Mouse (Mus musculus) layer of hippocampus, postnatal 10 days (tissue): ENCODE measurements around the gene Pstpip1. TPM values are rescaled to one million over a fixed set of nuclear protein-coding genes. Genes with fewer than 3 reads are reported as not detected.

Experiments used
- DNase-seq, 2 experiments: peaks; one replicate each; pipeline ENCODE4 v3.0.0; 2021; ENCODE audit warnings: low spot score in 2 of 2
- long read RNA-seq: library from polyadenylated mRNA; stranded (forward); transcript quantifications from one replicate; pipeline ENCODE4 v2.0.0, GENCODE M21; 2023
- total RNA-seq, 2 experiments: library from RNA; stranded (reverse); gene quantifications; 2 replicates each; pipeline ENCODE4 v1.2.3; 2021

Pstpip1 gene
- 1 to 10 TPM; 2.1 to 2.9 TPM for total RNA-seq
- long read RNA-seq, partial matches to known transcripts, result 2 of 6 reads
- long read RNA-seq, other reads (novel, unspliced or antisense), result 2 of 6 reads

- peak; percentile 80 to 81 for DNase-seq
Observed at GRCm38 (mm10) chr9:56089778-56090520, at the start of gene Pstpip1. Gene Pstpip1 (plus strand): TSS chr9:56089962.

- peak; percentile 95 to 98 for DNase-seq
Observed at GRCm38 (mm10) chr9:56041372-56042180, 48.2 kb upstream of the Pstpip1 start, which contains the start of gene Rcn2. Gene Rcn2 (plus strand): TSS chr9:56041845.

- no peak for DNase-seq
Observed at GRCm38 (mm10) chr9:56042181-56042621, 47.6 kb upstream of the Pstpip1 start.

- no peak for DNase-seq
Observed at GRCm38 (mm10) chr9:56053796-56054195, 36.0 kb upstream of the Pstpip1 start.

- no peak for DNase-seq
Observed at GRCm38 (mm10) chr9:56056147-56056546, 33.6 kb upstream of the Pstpip1 start.

GRCm38 (mm10) chr9:56062336-56062735 lies 27.4 kb upstream of the Pstpip1 start:
- DNase-seq, result no peak

- DNase-seq, result no peak
Observed at GRCm38 (mm10) chr9:56065011-56065410, 24.8 kb upstream of the Pstpip1 start.

- DNase-seq, result no peak
Observed at GRCm38 (mm10) chr9:56067964-56068363, 21.8 kb upstream of the Pstpip1 start.

- DNase-seq, result no peak
Observed at GRCm38 (mm10) chr9:56068630-56069029, 21.1 kb upstream of the Pstpip1 start.

GRCm38 (mm10) chr9:56072861-56073260 lies 16.9 kb upstream of the Pstpip1 start:
- DNase-seq, result no peak

GRCm38 (mm10) chr9:56074863-56075262 lies 14.9 kb upstream of the Pstpip1 start:
- DNase-seq, result peak in 1 of 2 experiments; percentile 32

- peak; percentile 61 to 66 for DNase-seq
Observed at GRCm38 (mm10) chr9:56075264-56075663, 14.5 kb upstream of the Pstpip1 start.

GRCm38 (mm10) chr9:56075901-56076620 lies 13.7 kb upstream of the Pstpip1 start:
- DNase-seq, result peak; percentile 33

GRCm38 (mm10) chr9:56079587-56079986 lies 10.2 kb upstream of the Pstpip1 start:
- DNase-seq, result no peak

GRCm38 (mm10) chr9:56086524-56086923 lies 3.2 kb upstream of the Pstpip1 start:
- DNase-seq, result no peak

GRCm38 (mm10) chr9:56090546-56091225 lies 924 bp downstream of the Pstpip1 start:
- DNase-seq, result no peak

GRCm38 (mm10) chr9:56092102-56092501 lies 2.3 kb downstream of the Pstpip1 start:
- DNase-seq, result peak; percentile 37 to 48

GRCm38 (mm10) chr9:56097584-56098298 lies 8.0 kb downstream of the Pstpip1 start:
- no peak for DNase-seq

- DNase-seq, result no peak
Observed at GRCm38 (mm10) chr9:56100041-56100522, 10.3 kb downstream of the Pstpip1 start.

GRCm38 (mm10) chr9:56101022-56101421 lies 11.3 kb downstream of the Pstpip1 start:
- DNase-seq, result no peak
